Mouse (Mus musculus): ENCODE data around the gene Nxf1.

The Nxf1 gene

DNA sequence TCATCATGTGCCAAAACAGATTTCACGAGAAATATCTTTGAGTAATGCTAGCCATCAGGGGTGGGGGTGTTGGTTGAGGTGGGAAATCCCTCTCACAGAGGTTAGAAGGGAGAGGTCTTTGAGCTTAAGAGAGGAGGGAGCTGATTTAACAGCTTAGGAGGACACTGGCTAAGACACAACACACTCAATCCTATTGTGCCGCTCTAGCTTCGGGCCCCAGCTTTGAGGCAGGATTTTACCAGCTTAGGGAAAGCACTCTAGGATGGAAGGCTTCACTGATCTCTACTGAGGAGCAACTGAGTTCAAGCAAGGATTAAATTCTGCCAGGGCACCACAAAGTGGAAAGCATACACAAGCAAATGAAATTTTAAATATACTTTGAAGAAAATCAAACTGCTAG is 60.1 kb downstream of the Nxf1 start:
- no peak for DNase-seq (ENCODE audit: inconsistent age in 2 of 2, low spot score in 1 of 2)

DNA sequence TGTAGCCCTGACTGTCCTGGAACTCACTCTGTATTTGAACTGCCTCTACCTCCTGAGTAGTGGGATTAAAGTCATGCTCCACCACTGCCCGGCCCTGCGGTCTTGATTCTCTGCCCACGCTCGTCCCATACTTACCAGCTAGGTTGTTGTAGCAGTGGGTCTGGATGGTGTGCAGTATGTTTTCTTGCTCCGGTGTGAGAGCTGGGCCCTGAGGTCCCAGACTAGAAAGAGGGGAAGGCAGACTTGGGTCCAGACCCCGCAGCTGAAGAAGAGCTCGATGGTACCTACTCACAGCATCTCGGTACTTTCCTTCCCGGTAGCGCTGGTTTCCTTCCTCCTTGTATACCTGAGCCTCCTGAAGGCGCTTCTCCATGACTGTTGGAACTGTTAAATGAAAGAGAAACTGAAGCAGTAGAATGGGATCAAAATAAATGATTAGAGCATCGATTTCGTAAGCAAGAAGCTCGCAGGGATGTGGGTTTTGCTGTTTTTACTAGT is 61.5 kb downstream of the Nxf1 start:
- DNase-seq (ENCODE audit: inconsistent age in 2 of 2, low spot score in 1 of 2), result no peak

DNA sequence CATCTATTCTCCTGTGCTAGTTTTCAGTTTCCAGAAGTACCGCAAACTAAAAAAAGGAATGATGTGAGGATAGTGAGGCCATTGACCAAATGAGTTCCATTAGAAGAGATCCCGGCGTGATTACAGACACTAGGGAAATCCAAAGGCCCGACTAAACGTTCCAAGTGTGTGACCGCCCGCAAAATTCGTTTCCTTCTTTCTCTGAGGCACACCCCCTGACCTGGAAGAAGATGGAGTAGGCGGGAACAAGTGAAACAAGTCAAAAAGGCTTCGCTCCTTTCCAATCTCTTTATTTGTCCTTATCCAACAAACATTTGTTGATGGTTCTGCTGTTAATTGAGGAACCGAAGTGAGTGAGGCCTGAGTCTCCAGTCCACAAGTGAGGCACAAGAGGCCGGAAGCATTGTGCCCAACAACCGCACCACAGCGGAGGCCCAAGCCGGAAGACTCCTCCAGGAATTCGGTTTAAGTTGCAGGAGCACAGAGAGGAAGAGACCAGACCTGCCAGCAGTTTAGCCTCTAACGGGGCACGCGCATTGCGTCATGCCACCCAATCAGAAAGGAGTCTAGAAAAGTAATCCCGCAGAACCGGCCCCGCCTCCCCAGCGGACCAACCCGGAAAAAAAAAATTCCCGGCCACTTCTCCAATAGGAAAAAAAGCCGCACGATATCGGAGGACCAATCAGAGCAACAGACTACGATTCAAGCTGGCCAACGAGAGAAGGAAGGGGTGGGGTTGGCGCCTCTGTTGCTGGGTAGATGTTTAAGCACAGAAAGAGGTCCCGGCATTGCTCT is 62.1 kb downstream of the Nxf1 start, which contains the start of gene Ttc9c:
Gene Ttc9c (minus strand): TSS at position 533 of the 795 bp plus-strand sequence.
- DNase-seq (ENCODE audit: inconsistent age in 2 of 2, low spot score in 1 of 2), result peak; percentile 98 to 99

- peak in 1 of 2 experiments; percentile 99 for DNase-seq (ENCODE audit: inconsistent age in 2 of 2, low spot score in 1 of 2)
Observed at GRCm38 (mm10) chr19:8819596-8820423, 62.9 kb downstream of the Nxf1 start, which contains the start of gene Hnrnpul2. Gene Hnrnpul2, plus strand, starts transcription at chr19:8820010.
